Mouse (Mus musculus) cortical plate, adult 2 months (tissue): Measurements from ENCODE around the gene Msn.

Experiments used
- CTCF ChIP-seq: fragments of 200-500 bp; IDR thresholded peaks from 2 replicates; pipeline ENCODE4 v1.5.1; 2011; ENCODE audit warnings: mild to moderate bottlenecking, control low read depth, low read length; ENCODE audit not compliant: insufficient read depth; ENCODE audit errors: extremely low read depth
- POLR2A ChIP-seq: fragments of 200-500 bp; IDR thresholded peaks from 2 replicates; pipeline ENCODE4 v1.6.1; 2011; ENCODE audit warnings: mild to moderate bottlenecking, low read length, control low read depth; ENCODE audit not compliant: insufficient read depth; ENCODE audit errors: extremely low read depth

DNA sequence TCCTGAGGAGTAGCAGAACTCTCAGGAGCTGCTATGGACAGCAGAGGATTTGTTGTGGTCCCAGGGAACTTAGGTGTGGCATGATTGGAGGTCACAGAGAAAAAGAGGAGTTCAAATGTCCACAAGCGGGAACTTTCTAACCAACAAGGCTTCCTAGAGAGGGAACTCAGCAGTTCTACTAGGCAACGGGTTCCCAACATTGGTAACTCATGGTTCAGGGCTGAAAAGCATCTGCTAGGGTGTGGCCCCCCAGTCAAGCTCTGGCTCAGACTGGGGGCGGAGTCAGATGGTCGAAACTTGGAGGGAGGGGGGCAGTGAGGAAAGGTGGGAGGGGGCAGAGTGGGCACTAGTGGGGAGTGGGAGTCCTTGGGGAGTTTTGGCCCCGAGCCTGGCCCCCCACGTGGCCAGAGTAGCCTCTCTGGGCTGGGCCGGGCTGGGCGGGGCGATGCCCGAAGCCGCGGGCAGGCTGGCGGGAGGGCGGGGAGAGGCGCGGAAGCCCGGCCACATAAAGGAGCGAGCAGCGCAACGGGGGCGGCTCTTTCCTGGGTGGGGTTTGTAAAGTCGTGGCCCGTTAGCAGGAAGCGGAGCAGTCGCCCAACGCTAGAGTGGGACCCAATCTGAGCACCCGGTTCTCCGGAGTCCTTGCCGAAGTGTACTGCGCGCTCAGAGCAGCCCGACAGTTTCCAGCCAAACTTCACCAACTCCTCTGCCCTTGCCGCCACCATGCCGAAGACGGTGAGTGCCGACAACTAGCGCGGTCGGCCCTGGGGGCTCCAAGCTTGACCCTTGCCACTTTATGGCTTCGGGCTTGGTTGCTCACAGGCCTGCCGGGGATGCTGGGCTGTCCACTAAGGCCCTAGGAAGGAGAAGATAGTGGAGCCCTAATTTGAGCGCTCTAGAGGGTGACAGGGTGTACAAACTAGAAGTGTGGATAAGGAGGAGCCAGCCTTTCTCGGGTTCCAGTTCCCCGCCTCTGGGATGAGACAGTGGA is at the start of gene Msn:
- TF ChIP-seq CTCF (no peak), POLR2A (no peak)
